Mouse (Mus musculus): ENCODE results near the gene Exoc4. TPM values are rescaled to one million over a fixed set of nuclear protein-coding genes. Genes with fewer than 3 reads are reported as not detected.

Gene Exoc4
- polyA plus RNA-seq, 1 experiment from 2014 or later = 5.0 TPM

DNA sequence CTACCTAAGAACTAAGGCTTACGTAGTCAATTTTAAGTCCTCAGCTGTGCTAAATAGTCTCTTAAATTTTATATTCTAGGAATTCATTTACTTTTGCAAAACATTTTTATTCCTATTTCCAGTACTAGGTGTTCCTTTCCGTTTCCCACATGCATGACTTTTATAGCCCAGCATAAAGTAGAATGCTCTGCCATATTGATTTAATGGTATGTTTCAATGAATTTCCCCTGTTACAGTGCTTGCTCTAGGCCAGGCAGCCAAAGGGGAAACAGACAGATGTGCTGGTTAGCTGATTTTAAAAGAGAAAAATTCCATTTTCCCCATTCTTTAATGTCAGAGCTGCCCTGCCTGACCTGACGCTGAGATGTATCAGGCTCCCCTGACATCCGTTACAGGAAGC is 359.6 kb downstream of the Exoc4 start:
- WGBS (ENCODE audit: insufficient replicate concordance) = 85% methylated on average over 4 of the region's 4 CpGs
- TF ChIP-seq CTCF (IDR thresholded peaks at IDR 0.05; ENCODE audit: low read depth) = no peak
- no peak for TF ChIP-seq EP300 (IDR thresholded peaks at IDR 0.05; ENCODE audit: low read depth)

GRCm38 (mm10) chr6:33613978-33614377 is 365.1 kb downstream of the Exoc4 start:
- WGBS (ENCODE audit: insufficient replicate concordance) = 78% methylated on average over 1 of the region's 1 CpGs
- no peak overlapping the region for H3K9ac ChIP-seq (replicated peaks)
- ATAC-seq (no peak), DNase-seq (no peak)
- no peak overlapping the region for H3K27ac ChIP-seq (ENCODE audit: low read depth)
- H3K4me3 ChIP-seq (ENCODE audit: low read depth, low read length) = no peak overlapping the region
- H3K4me2 ChIP-seq (ENCODE audit: low read depth, low read length) = no peak overlapping the region
- H3K27me3 ChIP-seq (ENCODE audit: insufficient read depth, low read length) = no peaks in the 10 kb centered on the region
- no peaks in the 10 kb centered on the region for H3K9me3 ChIP-seq (ENCODE audit: low read length)
- no peaks in the 10 kb centered on the region for H3K36me3 ChIP-seq (replicated peaks; ENCODE audit: insufficient read depth, low read length)
- H3K4me1 ChIP-seq (ENCODE audit: insufficient read depth) = no peaks in the 10 kb centered on the region
- TF ChIP-seq CTCF (IDR thresholded peaks at IDR 0.05; ENCODE audit: low read depth) (no peak), EP300 (IDR thresholded peaks at IDR 0.05; ENCODE audit: low read depth) (no peak)

More for the DNA sequence above, 359.6 kb downstream of the Exoc4 start:
- Histone ChIP-seq H3K4me3 (ENCODE audit: low read depth, low read length) (no peak overlapping the region), H3K36me3 (replicated peaks; ENCODE audit: insufficient read depth, low read length) (no peaks in the 10 kb centered on the region), H3K27ac (ENCODE audit: low read depth) (no peak overlapping the region), H3K9ac (replicated peaks) (no peak overlapping the region), H3K9me3 (ENCODE audit: low read length) (no peaks in the 10 kb centered on the region), H3K4me1 (ENCODE audit: insufficient read depth) (no peaks in the 10 kb centered on the region), H3K4me2 (ENCODE audit: low read depth, low read length) (no peak overlapping the region), H3K27me3 (ENCODE audit: insufficient read depth, low read length) (no peaks in the 10 kb centered on the region)
- ATAC-seq = no peak
- DNase-seq = no peak

GRCm38 (mm10) chr6:33618590-33618989 is 369.7 kb downstream of the Exoc4 start:
- no peaks in the 10 kb centered on the region for H3K4me1 ChIP-seq (ENCODE audit: insufficient read depth)
- H3K4me2 ChIP-seq (ENCODE audit: low read depth, low read length) = no peak overlapping the region
- H3K9me3 ChIP-seq (ENCODE audit: low read length) = no peaks in the 10 kb centered on the region
- no peak overlapping the region for H3K4me3 ChIP-seq (ENCODE audit: low read depth, low read length)
- no peak overlapping the region for H3K9ac ChIP-seq (replicated peaks)
- no peak overlapping the region for H3K27ac ChIP-seq (ENCODE audit: low read depth)
- no peaks in the 10 kb centered on the region for H3K27me3 ChIP-seq (ENCODE audit: insufficient read depth, low read length)
- TF ChIP-seq CTCF (IDR thresholded peaks at IDR 0.05; ENCODE audit: low read depth) (no peak), EP300 (IDR thresholded peaks at IDR 0.05; ENCODE audit: low read depth) (no peak)
- WGBS (ENCODE audit: insufficient replicate concordance) = 51% methylated on average over 5 of the region's 5 CpGs
- no peak for ATAC-seq
- DNase-seq = no peak
- no peaks in the 10 kb centered on the region for H3K36me3 ChIP-seq (replicated peaks; ENCODE audit: insufficient read depth, low read length)

- ATAC-seq = no peak
- no peak for TF ChIP-seq CTCF (IDR thresholded peaks at IDR 0.05; ENCODE audit: low read depth)
- TF ChIP-seq EP300 (IDR thresholded peaks at IDR 0.05; ENCODE audit: low read depth) = no peak
- H3K9ac ChIP-seq (replicated peaks) = no peak overlapping the region
- H3K27ac ChIP-seq (ENCODE audit: low read depth) = no peak overlapping the region
- H3K9me3 ChIP-seq (ENCODE audit: low read length) = no peaks in the 10 kb centered on the region
- no peak overlapping the region for H3K4me2 ChIP-seq (ENCODE audit: low read depth, low read length)
- H3K4me3 ChIP-seq (ENCODE audit: low read depth, low read length) = no peak overlapping the region
- H3K4me1 ChIP-seq (ENCODE audit: insufficient read depth) = no peaks in the 10 kb centered on the region
- DNase-seq = no peak
- WGBS (ENCODE audit: insufficient replicate concordance) = 70% methylated on average over 1 of the region's 1 CpGs
- no peaks in the 10 kb centered on the region for H3K36me3 ChIP-seq (replicated peaks; ENCODE audit: insufficient read depth, low read length)
- H3K27me3 ChIP-seq (ENCODE audit: insufficient read depth, low read length) = no peaks in the 10 kb centered on the region
Measured at GRCm38 (mm10) chr6:33620701-33621100, 371.8 kb downstream of the Exoc4 start.

DNA sequence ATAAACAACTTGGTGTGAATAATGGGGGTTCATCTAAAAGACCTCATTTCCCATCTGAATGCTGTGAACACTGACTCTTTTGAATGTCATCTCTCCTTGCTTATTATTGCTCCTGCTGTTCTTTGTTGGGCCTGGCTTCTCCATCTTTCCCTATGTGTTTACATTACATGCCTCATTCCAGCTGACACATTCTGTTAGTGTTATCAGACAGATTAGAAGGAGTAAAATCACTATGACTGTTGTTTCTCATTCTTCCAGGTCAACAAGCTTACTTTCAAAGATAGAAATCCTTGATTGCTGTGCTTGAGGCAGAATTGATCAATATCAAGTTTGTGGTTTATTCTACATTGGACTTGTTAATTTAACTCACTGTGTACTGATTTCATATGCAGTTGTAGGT is 377.0 kb downstream of the Exoc4 start:
- Histone ChIP-seq H3K27ac (ENCODE audit: low read depth) (no peak overlapping the region), H3K27me3 (ENCODE audit: insufficient read depth, low read length) (no peaks in the 10 kb centered on the region), H3K9ac (replicated peaks) (no peak overlapping the region), H3K4me2 (ENCODE audit: low read depth, low read length) (no peak overlapping the region), H3K36me3 (replicated peaks; ENCODE audit: insufficient read depth, low read length) (no peaks in the 10 kb centered on the region), H3K4me3 (ENCODE audit: low read depth, low read length) (no peak overlapping the region), H3K9me3 (ENCODE audit: low read length) (peaks cover 12% of the 10 kb centered on the region), H3K4me1 (ENCODE audit: insufficient read depth) (no peaks in the 10 kb centered on the region)
- TF ChIP-seq CTCF (IDR thresholded peaks at IDR 0.05; ENCODE audit: low read depth) (no peak), EP300 (IDR thresholded peaks at IDR 0.05; ENCODE audit: low read depth) (no peak)
- ATAC-seq (no peak), DNase-seq (no peak)

GRCm38 (mm10) chr6:33631133-33631532 is 382.2 kb downstream of the Exoc4 start:
- Histone ChIP-seq H3K4me1 (ENCODE audit: insufficient read depth) (no peaks in the 10 kb centered on the region), H3K4me3 (ENCODE audit: low read depth, low read length) (no peak overlapping the region), H3K9ac (replicated peaks) (no peak overlapping the region), H3K36me3 (replicated peaks; ENCODE audit: insufficient read depth, low read length) (no peaks in the 10 kb centered on the region), H3K9me3 (ENCODE audit: low read length) (peaks cover 12% of the 10 kb centered on the region), H3K4me2 (ENCODE audit: low read depth, low read length) (no peak overlapping the region), H3K27ac (ENCODE audit: low read depth) (no peak overlapping the region), H3K27me3 (ENCODE audit: insufficient read depth, low read length) (no peaks in the 10 kb centered on the region)
- TF ChIP-seq CTCF (IDR thresholded peaks at IDR 0.05; ENCODE audit: low read depth) (no peak), EP300 (IDR thresholded peaks at IDR 0.05; ENCODE audit: low read depth) (no peak)
- ATAC-seq (no peak), DNase-seq (no peak)
- 70% methylated on average over 2 of the region's 2 CpGs for WGBS (ENCODE audit: insufficient replicate concordance)

- WGBS (ENCODE audit: insufficient replicate concordance) = 76% methylated on average over 2 of the region's 2 CpGs
- TF ChIP-seq CTCF (IDR thresholded peaks at IDR 0.05; ENCODE audit: low read depth) = no peak
- no peak for TF ChIP-seq EP300 (IDR thresholded peaks at IDR 0.05; ENCODE audit: low read depth)
- Histone ChIP-seq H3K4me1 (ENCODE audit: insufficient read depth) (no peaks in the 10 kb centered on the region), H3K36me3 (replicated peaks; ENCODE audit: insufficient read depth, low read length) (no peaks in the 10 kb centered on the region), H3K9me3 (ENCODE audit: low read length) (no peaks in the 10 kb centered on the region), H3K27ac (ENCODE audit: low read depth) (no peak overlapping the region), H3K9ac (replicated peaks) (no peak overlapping the region), H3K4me3 (ENCODE audit: low read depth, low read length) (no peak overlapping the region), H3K27me3 (ENCODE audit: insufficient read depth, low read length) (no peaks in the 10 kb centered on the region), H3K4me2 (ENCODE audit: low read depth, low read length) (no peak overlapping the region)
- DNase-seq (no peak), ATAC-seq (no peak)
Measured at GRCm38 (mm10) chr6:33637192-33637591, 388.3 kb downstream of the Exoc4 start.
